Mouse (Mus musculus) liver, embryonic 15.5 days (tissue): ENCODE results near the gene Prox1. TPM values are rescaled to one million over a fixed set of nuclear protein-coding genes. Genes with fewer than 3 reads are reported as not detected.

Experiments used
- ATAC-seq: fragments of 200-750 bp; cut with Nextera tagmentation; 2 replicates; pipeline ENCODE4 v1.8.0; 2017; ENCODE audit warnings: moderate number of reproducible peaks, mild to moderate bottlenecking, moderate library complexity; ENCODE audit not compliant: insufficient read depth
- H3K27ac ChIP-seq: fragments of 300-500 bp; sonication (generic); replicated peaks from 2 replicates; pipeline ENCODE4 v1.5.1; 2015; ENCODE audit warnings: mild to moderate bottlenecking, inconsistent platforms
- H3K27me3 ChIP-seq: fragments of 300-500 bp; sonication (generic); 2 replicates; pipeline ENCODE4 v1.6.1; 2015; ENCODE audit warnings: mild to moderate bottlenecking, inconsistent platforms
- H3K36me3 ChIP-seq: fragments of 300-500 bp; sonication (generic); replicated peaks from 2 replicates; pipeline ENCODE4 v1.6.1; 2015; ENCODE audit warnings: moderate library complexity, mild to moderate bottlenecking, inconsistent platforms
- H3K4me1 ChIP-seq: fragments of 300-500 bp; sonication (generic); replicated peaks from 2 replicates; pipeline ENCODE4 v1.6.1; 2015; ENCODE audit warnings: inconsistent platforms
- H3K4me2 ChIP-seq: fragments of 300-500 bp; sonication (generic); 2 replicates; pipeline ENCODE4 v1.6.1; 2015; ENCODE audit warnings: moderate library complexity, mild to moderate bottlenecking, inconsistent platforms
- H3K4me3 ChIP-seq: fragments of 300-500 bp; sonication (generic); replicated peaks from 2 replicates; pipeline ENCODE4 v1.5.1; 2015; ENCODE audit warnings: mild to moderate bottlenecking, inconsistent platforms
- H3K9ac ChIP-seq: fragments of 300-500 bp; sonication (generic); 2 replicates; pipeline ENCODE4 v1.6.1; 2015; ENCODE audit warnings: moderate library complexity, mild to moderate bottlenecking, inconsistent platforms
- H3K9me3 ChIP-seq: fragments of 300-500 bp; sonication (generic); replicated peaks from 2 replicates; pipeline ENCODE4 v1.6.1; 2016; ENCODE audit warnings: inconsistent platforms
- WGBS: fragments of 180-500 bp; shearing (Covaris S2); methylation state at CpG from one replicate; pipeline ENCODE4 v1.1.7; 2015; ENCODE audit warnings: mixed read lengths; ENCODE audit not compliant: insufficient replicate concordance; 5-methylcytosine and 5-hydroxymethylcytosine counted together
- polyA plus RNA-seq: library from polyadenylated mRNA; unstranded; fragments of >200 nt; fragmentation: Nextera tagmentation; extraction: Ambion mirVana; gene quantifications from 2 replicates; pipeline ENCODE4 v1.2.1, GENCODE M21; 2015

Gene Prox1
- polyA plus RNA-seq, 1 experiment from 2014 or later: 5.2 TPM

- Histone ChIP-seq H3K9ac (no peak overlapping the region), H3K36me3 (no peaks in the 10 kb centered on the region), H3K4me2 (no peak overlapping the region), H3K27me3 (no peaks in the 10 kb centered on the region), H3K4me3 (no peak overlapping the region), H3K9me3 (no peaks in the 10 kb centered on the region), H3K27ac (no peak overlapping the region), H3K4me1 (no peaks in the 10 kb centered on the region)
- 65% methylated on average over 10 of the region's 10 CpGs for WGBS
- ATAC-seq: no peak
Observed at GRCm38 (mm10) chr1:190190231-190190965, 19.9 kb upstream of the Prox1 start.

- H3K4me2 ChIP-seq: no peak overlapping the region
- H3K27ac ChIP-seq: no peak overlapping the region
- no peaks in the 10 kb centered on the region for H3K27me3 ChIP-seq
- H3K36me3 ChIP-seq: no peaks in the 10 kb centered on the region
- no peaks in the 10 kb centered on the region for H3K9me3 ChIP-seq
- no peaks in the 10 kb centered on the region for H3K4me1 ChIP-seq
- no peak for ATAC-seq
- H3K4me3 ChIP-seq: no peak overlapping the region
- no peak overlapping the region for H3K9ac ChIP-seq
- WGBS: 39% methylated on average over 2 of the region's 2 CpGs
Observed at GRCm38 (mm10) chr1:190189125-190189524, 18.6 kb upstream of the Prox1 start.

- H3K4me1 ChIP-seq: no peaks in the 10 kb centered on the region
- H3K27me3 ChIP-seq: no peaks in the 10 kb centered on the region
- no peak overlapping the region for H3K4me3 ChIP-seq
- H3K36me3 ChIP-seq: no peaks in the 10 kb centered on the region
- 59% methylated on average over 4 of the region's 4 CpGs for WGBS
- H3K9me3 ChIP-seq: no peaks in the 10 kb centered on the region
- no peak overlapping the region for H3K27ac ChIP-seq
- H3K4me2 ChIP-seq: no peak overlapping the region
- no peak overlapping the region for H3K9ac ChIP-seq
- ATAC-seq: no peak
Observed at GRCm38 (mm10) chr1:190186336-190186735, 15.8 kb upstream of the Prox1 start.

GRCm38 (mm10) chr1:190185284-190185683 is 14.8 kb upstream of the Prox1 start:
- H3K9me3 ChIP-seq: no peaks in the 10 kb centered on the region
- no peak overlapping the region for H3K9ac ChIP-seq
- H3K4me1 ChIP-seq: 0 out of 2 replicates have a peak, but pooled peaks cover 2% of the 10 kb centered on the region
- no peaks in the 10 kb centered on the region for H3K36me3 ChIP-seq
- H3K4me2 ChIP-seq: no peak overlapping the region
- H3K4me3 ChIP-seq: no peak overlapping the region
- 59% methylated on average over 10 of the region's 10 CpGs for WGBS
- H3K27ac ChIP-seq: no peak overlapping the region
- H3K27me3 ChIP-seq: no peaks in the 10 kb centered on the region
- ATAC-seq: no peak

- no peaks in the 10 kb centered on the region for H3K9me3 ChIP-seq
- no peaks in the 10 kb centered on the region for H3K27me3 ChIP-seq
- H3K4me1 ChIP-seq: 0 out of 2 replicates have a peak, but pooled peaks cover 2% of the 10 kb centered on the region
- H3K27ac ChIP-seq: no peak overlapping the region
- no peak for ATAC-seq
- H3K36me3 ChIP-seq: no peaks in the 10 kb centered on the region
- H3K4me2 ChIP-seq: no peak overlapping the region
- H3K9ac ChIP-seq: no peak overlapping the region
- no peak overlapping the region for H3K4me3 ChIP-seq
- WGBS: 80% methylated on average over 4 of the region's 4 CpGs
Observed at GRCm38 (mm10) chr1:190183574-190183973, 13.1 kb upstream of the Prox1 start.

GRCm38 (mm10) chr1:190181765-190182164 is 11.3 kb upstream of the Prox1 start:
- Histone ChIP-seq H3K4me3 (no peak overlapping the region), H3K27me3 (no peaks in the 10 kb centered on the region), H3K27ac (no peak overlapping the region), H3K9ac (no peak overlapping the region), H3K36me3 (no peaks in the 10 kb centered on the region), H3K4me1 (0 out of 2 replicates have a peak, but pooled peaks cover 5% of the 10 kb centered on the region), H3K4me2 (no peak overlapping the region), H3K9me3 (no peaks in the 10 kb centered on the region)
- no peak for ATAC-seq
- WGBS: 49% methylated on average over 7 of the region's 7 CpGs

GRCm38 (mm10) chr1:190180861-190181260 is 10.3 kb upstream of the Prox1 start:
- no peak overlapping the region for H3K4me2 ChIP-seq
- 53% methylated on average over 6 of the region's 6 CpGs for WGBS
- H3K36me3 ChIP-seq: no peaks in the 10 kb centered on the region
- 0 out of 2 replicates have a peak, but pooled peaks cover 5% of the 10 kb centered on the region for H3K4me1 ChIP-seq
- H3K27me3 ChIP-seq: peaks cover 7% of the 10 kb centered on the region
- no peak for ATAC-seq
- no peak overlapping the region for H3K27ac ChIP-seq
- no peak overlapping the region for H3K9ac ChIP-seq
- no peaks in the 10 kb centered on the region for H3K9me3 ChIP-seq
- no peak overlapping the region for H3K4me3 ChIP-seq

GRCm38 (mm10) chr1:190176961-190177360 is 6.4 kb upstream of the Prox1 start:
- H3K9ac ChIP-seq: no peak overlapping the region
- H3K36me3 ChIP-seq: no peaks in the 10 kb centered on the region
- H3K4me3 ChIP-seq: no peak overlapping the region
- no peak overlapping the region for H3K4me2 ChIP-seq
- 29% methylated on average over 3 of the region's 3 CpGs for WGBS
- peaks cover 10% of the 10 kb centered on the region for H3K4me1 ChIP-seq
- no peak for ATAC-seq
- H3K27ac ChIP-seq: no peak overlapping the region; the same call in 1 of the 2 replicates
- H3K27me3 ChIP-seq: peaks cover 46% of the 10 kb centered on the region
- no peaks in the 10 kb centered on the region for H3K9me3 ChIP-seq

- peaks cover 8% of the 10 kb centered on the region for H3K4me1 ChIP-seq
- WGBS: 3% methylated on average over 65 of the region's 65 CpGs
- peak overlapping the region; percentile 34 for H3K4me3 ChIP-seq
- no peaks in the 10 kb centered on the region for H3K36me3 ChIP-seq
- peaks cover 66% of the 10 kb centered on the region for H3K27me3 ChIP-seq
- 0 out of 2 replicates have a peak, but pooled peaks have one; percentile 19 for ATAC-seq
- peak overlapping the region; percentile 62 for H3K27ac ChIP-seq
- H3K4me2 ChIP-seq: peak overlapping the region; percentile 56
- H3K9ac ChIP-seq: peak overlapping the region; percentile 15; the same call in 1 of the 2 replicates
- H3K9me3 ChIP-seq: no peaks in the 10 kb centered on the region
Observed at GRCm38 (mm10) chr1:190174671-190175661, 4.5 kb upstream of the Prox1 start.

GRCm38 (mm10) chr1:190174231-190174630 is 3.7 kb upstream of the Prox1 start:
- Histone ChIP-seq H3K4me3 (0 out of 2 replicates have a peak overlapping the region, but pooled peaks have one; percentile 11), H3K36me3 (no peaks in the 10 kb centered on the region), H3K27ac (peak overlapping the region; percentile 62), H3K27me3 (peaks cover 73% of the 10 kb centered on the region), H3K9ac (no peak overlapping the region), H3K4me1 (peaks cover 8% of the 10 kb centered on the region), H3K9me3 (no peaks in the 10 kb centered on the region), H3K4me2 (peak overlapping the region; percentile 56)
- ATAC-seq: 0 out of 2 replicates have a peak, but pooled peaks have one; percentile 3
- WGBS: 1% methylated on average over 13 of the region's 13 CpGs

- peaks cover 79% of the 10 kb centered on the region for H3K27me3 ChIP-seq
- peak overlapping the region; percentile 60; the same call in 1 of the 2 replicates for H3K4me2 ChIP-seq
- no peaks in the 10 kb centered on the region for H3K36me3 ChIP-seq
- no peak overlapping the region for H3K9ac ChIP-seq
- ATAC-seq: no peak
- H3K27ac ChIP-seq: 0 out of 2 replicates have a peak overlapping the region, but pooled peaks have one; percentile 19
- no peaks in the 10 kb centered on the region for H3K9me3 ChIP-seq
- under 1% methylated on average over 14 of the region's 16 CpGs for WGBS
- H3K4me1 ChIP-seq: peaks cover 8% of the 10 kb centered on the region
- H3K4me3 ChIP-seq: no peak overlapping the region; the same call in 1 of the 2 replicates
Observed at GRCm38 (mm10) chr1:190173596-190173995, 3.1 kb upstream of the Prox1 start.
